Mouse (Mus musculus): Measurements from ENCODE around the gene Prnd.

GRCm38 (mm10) chr2:131902867-131903266 lies 47.8 kb upstream of the Prnd start:
- no peak for TF ChIP-seq CHD2 (IDR thresholded peaks at IDR 0.05; ENCODE audit: low read depth, low read length)
- TF ChIP-seq MAFK (IDR thresholded peaks at IDR 0.05; ENCODE audit: insufficient read depth, low read depth, low read length), result no peak
- no peak for TF ChIP-seq ZC3H11A (IDR thresholded peaks at IDR 0.05; ENCODE audit: borderline replicate concordance, low read depth, low read length)
